Mouse (Mus musculus) forebrain, embryonic 14.5 days (tissue): ENCODE results near the gene Neil3. TPM values are rescaled to one million over a fixed set of nuclear protein-coding genes. Genes with fewer than 3 reads are reported as not detected.
"Not testable (repeated sequence)": the region's sequence is repeated elsewhere in the genome, so short reads cannot be mapped to it uniquely, and the experiment has no call there.

Source experiments
- ATAC-seq: fragments of 200-750 bp; cut with Nextera tagmentation; 2 replicates; pipeline ENCODE4 v1.8.0; 2017; ENCODE audit warnings: mild to moderate bottlenecking, moderate library complexity
- DNase-seq: peaks from one replicate; pipeline ENCODE4 v3.0.0-alpha.2; 2015; ENCODE audit warnings: low spot score
- H3K27ac ChIP-seq: fragments of 300-500 bp; sonication (generic); 2 replicates; pipeline ENCODE4 v1.5.1; 2014; ENCODE audit warnings: low read depth, mild to moderate bottlenecking, control low read depth, low read length, moderate library complexity
- H3K27me3 ChIP-seq: fragments of 300-500 bp; sonication (generic); replicated peaks from 2 replicates; pipeline ENCODE4 v1.6.1; 2014; ENCODE audit warnings: low read length, control low read depth, mixed read lengths; ENCODE audit not compliant: control insufficient read depth, insufficient read depth
- H3K36me3 ChIP-seq: fragments of 300-500 bp; sonication (generic); 2 replicates; pipeline ENCODE4 v1.6.1; 2014; ENCODE audit warnings: low read length, control low read depth; ENCODE audit not compliant: control insufficient read depth, insufficient read depth
- H3K4me1 ChIP-seq: fragments of 300-500 bp; sonication (generic); 2 replicates; pipeline ENCODE4 v1.6.1; 2014; ENCODE audit warnings: antibody characterized with exemption, low read length, control low read depth; ENCODE audit not compliant: control insufficient read depth, insufficient read depth
- H3K4me2 ChIP-seq: fragments of 300-500 bp; sonication (generic); 2 replicates; pipeline ENCODE4 v1.6.1; 2014; ENCODE audit warnings: mild to moderate bottlenecking, control low read depth, low read length
- H3K4me3 ChIP-seq: fragments of 300-500 bp; sonication (generic); 2 replicates; pipeline ENCODE4 v1.5.1; 2014; ENCODE audit warnings: low read depth, low read length, control low read depth
- H3K9ac ChIP-seq: fragments of 300-500 bp; sonication (generic); 2 replicates; pipeline ENCODE4 v1.6.1; 2014; ENCODE audit warnings: mild to moderate bottlenecking, low read length, control low read depth, moderate library complexity
- H3K9me3 ChIP-seq: fragments of 300-500 bp; sonication (generic); replicated peaks from 2 replicates; pipeline ENCODE4 v1.6.1; 2016; ENCODE audit warnings: low read length, control low read depth, mixed read lengths; ENCODE audit not compliant: control insufficient read depth
- WGBS: fragments of 180-500 bp; shearing (Covaris S2); extraction: QIAGEN DNeasy Blood & Tissue Kit; methylation state at CpG from one replicate; pipeline ENCODE4 v1.1.7; 2014; 5-methylcytosine and 5-hydroxymethylcytosine counted together
- polyA plus RNA-seq: library from polyadenylated mRNA; unstranded; fragments of >200 nt; fragmentation: Nextera tagmentation; extraction: Ambion mirVana; gene quantifications from 2 replicates; pipeline ENCODE4 v1.2.1, GENCODE M21; 2014

Gene Neil3
- polyA plus RNA-seq, 1 experiment from 2014 or later: 12.8 TPM

DNA sequence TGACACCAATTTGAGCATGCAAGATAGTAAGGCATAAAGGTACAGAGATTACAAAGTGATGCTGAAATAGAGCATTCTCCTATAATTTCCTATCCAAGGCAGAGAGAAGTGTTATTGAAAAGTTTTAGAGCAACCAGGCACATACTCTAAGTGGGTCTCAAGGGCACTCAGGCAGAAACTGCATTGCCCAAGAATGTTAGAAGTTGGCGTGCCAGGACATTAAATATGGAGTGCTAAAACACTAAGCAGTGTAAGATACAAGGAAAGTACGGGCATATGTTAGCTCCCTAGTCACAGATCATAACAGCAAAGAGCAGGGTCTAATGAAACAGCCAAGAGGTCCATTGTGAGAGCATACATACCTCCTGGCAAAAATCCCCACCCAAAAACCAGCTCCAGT, 65.3 kb downstream of the Neil3 start:
- peak; percentile 11 for DNase-seq
- Histone ChIP-seq H3K9me3 (no peaks in the 10 kb centered on the region), H3K36me3 (no peaks in the 10 kb centered on the region), H3K9ac (no peak overlapping the region), H3K4me3 (no peak overlapping the region), H3K27ac (no peak overlapping the region), H3K4me2 (no peak overlapping the region), H3K4me1 (no peaks in the 10 kb centered on the region), H3K27me3 (no peaks in the 10 kb centered on the region)
- WGBS: 72% methylated on average over 2 of the region's 2 CpGs
- no peak for ATAC-seq

GRCm38 (mm10) chr8:53566223-53566622, 72.6 kb downstream of the Neil3 start:
- no peak for ATAC-seq
- WGBS: 92% methylated on average over 6 of the region's 6 CpGs
- no peak overlapping the region for H3K4me3 ChIP-seq

DNA sequence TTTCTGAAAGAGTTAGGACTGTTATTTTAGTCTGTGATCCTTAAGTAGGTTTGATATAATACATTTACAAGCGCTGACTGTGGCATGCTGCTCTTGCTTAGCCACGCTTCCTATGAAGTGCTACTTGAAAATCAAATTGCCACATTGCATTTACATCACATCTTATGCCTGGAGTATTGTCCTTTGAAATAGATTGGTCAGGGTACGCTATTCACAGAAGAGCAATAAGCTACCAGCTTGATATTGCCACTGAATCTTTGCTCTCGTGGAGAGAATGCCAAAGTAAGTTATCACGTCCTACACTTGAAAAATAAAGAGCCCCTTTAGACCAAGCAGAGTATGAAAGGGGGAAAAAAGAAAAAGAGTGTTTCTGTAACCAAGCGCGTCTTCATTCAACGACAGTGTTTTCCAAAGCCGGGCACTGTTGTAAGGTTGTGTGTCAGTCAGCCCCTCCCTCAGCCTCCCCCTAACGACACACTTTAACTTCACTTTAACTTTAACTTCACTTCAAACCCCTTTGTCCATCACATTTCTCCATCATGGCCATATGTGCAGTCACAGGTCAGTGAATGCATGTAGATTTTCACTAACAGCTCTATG, 76.3 kb downstream of the Neil3 start:
- Histone ChIP-seq H3K9ac (no peak overlapping the region), H3K27ac (no peak overlapping the region), H3K36me3 (no peaks in the 10 kb centered on the region), H3K27me3 (no peaks in the 10 kb centered on the region), H3K4me1 (no peaks in the 10 kb centered on the region), H3K4me3 (no peak overlapping the region), H3K4me2 (no peak overlapping the region), H3K9me3 (no peaks in the 10 kb centered on the region)
- 73% methylated on average over 10 of the region's 10 CpGs for WGBS
- no peak for ATAC-seq
- DNase-seq: no peak

More at GRCm38 (mm10) chr8:53566223-53566622, 72.6 kb downstream of the Neil3 start:
- Histone ChIP-seq H3K9me3 (no peaks in the 10 kb centered on the region), H3K9ac (no peak overlapping the region), H3K36me3 (no peaks in the 10 kb centered on the region), H3K4me2 (no peak overlapping the region), H3K27me3 (no peaks in the 10 kb centered on the region), H3K4me1 (no peaks in the 10 kb centered on the region), H3K27ac (no peak overlapping the region)
- DNase-seq: no peak

- WGBS: 37% methylated on average over 2 of the region's 2 CpGs
- DNase-seq: peak; percentile 65
These were observed 99.3 kb downstream of the Neil3 start for GRCm38 (mm10) chr8:53539585-53539984.

DNA sequence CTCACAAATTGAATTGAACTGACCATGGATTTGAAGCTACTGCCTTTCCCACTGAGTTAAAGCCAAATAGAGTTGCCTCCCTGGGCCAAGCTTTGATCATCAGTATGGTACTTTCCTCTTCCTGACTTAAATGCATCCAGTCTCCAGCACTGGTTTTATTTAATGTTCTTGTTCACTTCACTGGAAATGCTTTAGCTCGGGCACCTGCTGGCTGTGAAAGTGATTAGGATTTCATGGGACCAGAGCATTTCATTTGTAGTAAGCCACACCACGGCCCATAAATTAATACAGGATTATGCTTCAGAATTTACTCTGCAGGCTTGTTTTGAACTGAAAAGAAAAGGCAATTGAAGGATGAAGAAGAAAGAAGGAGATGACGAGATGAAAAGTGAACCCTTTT, 100.8 kb downstream of the Neil3 start:
- ATAC-seq, H3K4me2 ChIP-seq, H3K4me3 ChIP-seq, H3K27me3 ChIP-seq, H3K9me3 ChIP-seq, DNase-seq, H3K4me1 ChIP-seq, H3K36me3 ChIP-seq, H3K27ac ChIP-seq, H3K9ac ChIP-seq: not testable (repeated sequence)
- whole genome bisulfite sequencing: 14% methylated on average over 3 of the region's 3 CpGs

More at GRCm38 (mm10) chr8:53539585-53539984, 99.3 kb downstream of the Neil3 start:
- H3K9me3 ChIP-seq: no peaks in the 10 kb centered on the region
- no peaks in the 10 kb centered on the region for H3K36me3 ChIP-seq
- H3K4me3 ChIP-seq: no peak overlapping the region
- H3K4me1 ChIP-seq: no peaks in the 10 kb centered on the region
- no peak overlapping the region for H3K9ac ChIP-seq
- H3K27ac ChIP-seq: no peak overlapping the region
- H3K4me2 ChIP-seq: no peak overlapping the region
- H3K27me3 ChIP-seq: no peaks in the 10 kb centered on the region
- ATAC-seq: peak; percentile 42; the same call in 1 of the 2 replicates

Other genes starting within 250 kb of the Neil3 start
- gene Aga, start 127.3 kb downstream of the Neil3 start, polyA plus RNA-seq: 11.8 and 13.7 TPM in 2 replicates